Mouse (Mus musculus): ENCODE results near the gene Zfyve28. TPM values are rescaled to one million over a fixed set of nuclear protein-coding genes. Genes with fewer than 3 reads are reported as not detected.

Gene Zfyve28
- polyA plus RNA-seq, 1 experiment = 2.8 TPM

DNA sequence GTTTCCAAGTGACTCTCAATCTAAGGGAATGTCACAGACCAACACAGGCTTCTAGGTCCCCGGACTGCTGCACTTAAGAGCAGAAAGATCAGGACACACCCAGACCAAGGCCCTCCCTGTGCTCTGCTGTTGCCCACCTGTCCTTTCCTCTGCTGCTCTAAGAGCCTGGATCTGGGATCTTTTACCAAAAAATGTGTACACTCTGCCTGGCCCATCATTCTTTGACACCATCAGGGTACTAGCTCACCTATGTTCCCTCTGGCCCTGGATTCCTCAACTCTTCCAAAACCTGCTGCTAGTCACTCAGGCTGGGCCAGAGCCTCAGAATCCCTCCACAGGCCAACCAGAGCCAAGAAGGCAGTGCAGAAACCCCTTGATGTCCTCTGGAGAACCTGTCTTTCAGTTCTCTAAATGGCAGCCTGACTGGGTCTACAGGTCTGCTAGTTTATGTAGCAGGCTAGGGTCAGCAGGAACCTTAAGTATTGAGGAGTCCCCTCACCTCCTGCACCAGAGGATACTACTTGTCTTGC lies 103.1 kb downstream of the Zfyve28 start:
- H3K36me3 ChIP-seq (ENCODE audit: control insufficient read depth, insufficient read depth, low read length, poor library complexity, severe bottlenecking) = no peaks in the 10 kb centered on the region
- H3K9ac ChIP-seq (ENCODE audit: low read depth, poor library complexity, severe bottlenecking) = no peak overlapping the region
- no peaks in the 10 kb centered on the region for H3K27me3 ChIP-seq (ENCODE audit: control insufficient read depth, insufficient read depth, low read length, poor library complexity, severe bottlenecking)
- H3K4me3 ChIP-seq (ENCODE audit: low read depth, low read length) = no peak overlapping the region
- H3K4me1 ChIP-seq (ENCODE audit: control insufficient read depth, insufficient read depth, low read length) = no peaks in the 10 kb centered on the region
- no peaks in the 10 kb centered on the region for H3K9me3 ChIP-seq (replicated peaks; ENCODE audit: control insufficient read depth, insufficient read depth, low read length, poor library complexity, severe bottlenecking)
- no peak overlapping the region for H3K27ac ChIP-seq (ENCODE audit: insufficient read depth, low read length)
- TF ChIP-seq CTCF (IDR thresholded peaks at IDR 0.05; ENCODE audit: low read depth, low read length) = no peak
- TF ChIP-seq POLR2A (IDR thresholded peaks at IDR 0.05; ENCODE audit: insufficient read depth, low read length) = no peak
- no peak for TF ChIP-seq EP300 (IDR thresholded peaks at IDR 0.05; ENCODE audit: insufficient read depth, low read depth, low read length)

DNA sequence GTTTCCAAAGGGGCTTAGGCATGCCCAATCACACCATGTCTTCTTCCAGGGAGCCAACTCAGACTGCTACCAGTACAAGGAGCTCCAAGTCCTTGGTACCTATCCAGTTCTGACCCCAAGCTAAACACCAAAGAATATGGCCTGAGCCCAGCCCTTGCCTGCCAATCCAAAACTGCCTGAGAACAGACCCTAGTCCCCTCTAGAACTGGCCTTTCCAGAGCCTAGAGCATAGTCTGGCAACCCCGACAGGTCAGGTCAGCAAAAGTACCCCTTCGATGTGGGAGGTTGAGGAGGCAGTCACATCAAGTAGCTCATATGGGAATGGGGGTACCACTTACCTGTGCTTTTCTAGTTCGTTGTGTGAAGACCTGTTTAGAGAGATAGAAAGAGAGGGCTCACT lies 104.3 kb downstream of the Zfyve28 start:
- Histone ChIP-seq H3K4me3 (ENCODE audit: low read depth, low read length) (no peak overlapping the region), H3K4me1 (ENCODE audit: control insufficient read depth, insufficient read depth, low read length) (no peaks in the 10 kb centered on the region), H3K9ac (ENCODE audit: low read depth, poor library complexity, severe bottlenecking) (no peak overlapping the region), H3K27me3 (ENCODE audit: control insufficient read depth, insufficient read depth, low read length, poor library complexity, severe bottlenecking) (no peaks in the 10 kb centered on the region), H3K27ac (ENCODE audit: insufficient read depth, low read length) (no peak overlapping the region), H3K9me3 (replicated peaks; ENCODE audit: control insufficient read depth, insufficient read depth, low read length, poor library complexity, severe bottlenecking) (no peaks in the 10 kb centered on the region), H3K36me3 (ENCODE audit: control insufficient read depth, insufficient read depth, low read length, poor library complexity, severe bottlenecking) (no peaks in the 10 kb centered on the region)
- TF ChIP-seq CTCF (IDR thresholded peaks at IDR 0.05; ENCODE audit: low read depth, low read length) = no peak

DNA sequence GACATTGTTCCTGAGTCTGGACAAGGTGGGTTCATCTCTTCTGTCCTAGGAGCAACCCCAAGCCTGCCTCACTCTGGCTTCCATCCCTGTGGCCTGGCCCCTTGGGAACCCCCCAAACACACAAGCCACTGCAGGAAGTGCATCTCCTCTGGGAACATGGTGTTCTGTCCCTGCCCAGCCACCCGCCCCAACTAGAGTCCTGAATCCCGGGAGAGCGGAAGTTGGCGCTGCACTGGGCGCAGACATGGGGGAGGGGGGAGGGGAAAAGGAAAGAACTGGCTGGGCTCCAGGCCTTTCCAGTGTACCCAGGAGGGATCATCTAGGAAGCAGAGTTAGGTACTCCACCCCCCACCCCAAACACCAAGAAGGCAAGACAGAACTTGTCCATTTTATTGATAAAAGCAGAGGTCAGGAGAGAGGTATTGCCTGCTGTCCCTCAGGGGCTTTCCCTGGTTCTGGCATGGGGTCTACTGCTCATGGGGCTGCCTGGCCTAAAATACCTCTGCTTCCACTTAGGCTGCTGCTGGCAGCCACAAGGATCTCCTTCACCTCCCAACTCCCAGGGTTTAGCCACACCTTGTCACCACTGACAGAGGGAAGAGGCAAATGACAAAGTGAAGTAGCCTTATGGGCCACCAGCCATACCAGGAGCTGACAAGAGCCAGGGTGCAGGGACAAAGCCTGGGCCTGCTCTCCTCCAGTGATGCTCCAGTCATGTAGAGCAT lies 104.9 kb downstream of the Zfyve28 start:
- H3K9ac ChIP-seq (ENCODE audit: low read depth, poor library complexity, severe bottlenecking) = no peak overlapping the region
- no peaks in the 10 kb centered on the region for H3K4me1 ChIP-seq (ENCODE audit: control insufficient read depth, insufficient read depth, low read length)
- H3K36me3 ChIP-seq (ENCODE audit: control insufficient read depth, insufficient read depth, low read length, poor library complexity, severe bottlenecking) = no peaks in the 10 kb centered on the region
- no peak for TF ChIP-seq CTCF (IDR thresholded peaks at IDR 0.05; ENCODE audit: low read depth, low read length)
- no peak for TF ChIP-seq POLR2A (IDR thresholded peaks at IDR 0.05; ENCODE audit: insufficient read depth, low read length)
- no peak for TF ChIP-seq EP300 (IDR thresholded peaks at IDR 0.05; ENCODE audit: insufficient read depth, low read depth, low read length)
- no peaks in the 10 kb centered on the region for H3K27me3 ChIP-seq (ENCODE audit: control insufficient read depth, insufficient read depth, low read length, poor library complexity, severe bottlenecking)
- H3K4me3 ChIP-seq (ENCODE audit: low read depth, low read length) = no peak overlapping the region
- H3K9me3 ChIP-seq (replicated peaks; ENCODE audit: control insufficient read depth, insufficient read depth, low read length, poor library complexity, severe bottlenecking) = no peaks in the 10 kb centered on the region
- H3K27ac ChIP-seq (ENCODE audit: insufficient read depth, low read length) = no peak overlapping the region

DNA sequence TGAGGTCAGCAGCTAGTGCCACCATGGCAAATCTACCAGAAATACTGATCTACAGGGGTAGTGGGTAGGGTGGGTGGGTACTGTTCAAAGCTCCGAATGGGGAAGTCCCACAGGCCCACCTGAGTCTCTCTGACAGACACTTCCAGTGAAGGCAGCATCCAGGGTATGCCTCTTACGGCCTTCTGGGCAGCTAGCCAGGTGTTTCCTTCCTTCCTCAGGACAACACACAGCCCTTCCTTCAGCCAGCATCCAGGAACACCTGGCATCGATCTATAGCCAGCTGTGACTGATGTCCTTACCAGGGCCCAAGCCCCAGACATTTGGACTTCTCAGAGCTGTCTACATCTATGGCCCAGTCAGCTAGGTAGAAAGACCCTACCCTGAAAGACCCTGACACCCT lies 105.8 kb downstream of the Zfyve28 start:
- H3K36me3 ChIP-seq (ENCODE audit: control insufficient read depth, insufficient read depth, low read length, poor library complexity, severe bottlenecking) = no peaks in the 10 kb centered on the region
- no peaks in the 10 kb centered on the region for H3K4me1 ChIP-seq (ENCODE audit: control insufficient read depth, insufficient read depth, low read length)
- TF ChIP-seq POLR2A (IDR thresholded peaks at IDR 0.05; ENCODE audit: insufficient read depth, low read length) (no peak), EP300 (IDR thresholded peaks at IDR 0.05; ENCODE audit: insufficient read depth, low read depth, low read length) (no peak), CTCF (IDR thresholded peaks at IDR 0.05; ENCODE audit: low read depth, low read length) (no peak)
- H3K27me3 ChIP-seq (ENCODE audit: control insufficient read depth, insufficient read depth, low read length, poor library complexity, severe bottlenecking) = no peaks in the 10 kb centered on the region
- no peaks in the 10 kb centered on the region for H3K9me3 ChIP-seq (replicated peaks; ENCODE audit: control insufficient read depth, insufficient read depth, low read length, poor library complexity, severe bottlenecking)
- no peak overlapping the region for H3K27ac ChIP-seq (ENCODE audit: insufficient read depth, low read length)
- H3K9ac ChIP-seq (ENCODE audit: low read depth, poor library complexity, severe bottlenecking) = no peak overlapping the region
- no peak overlapping the region for H3K4me3 ChIP-seq (ENCODE audit: low read depth, low read length)

DNA sequence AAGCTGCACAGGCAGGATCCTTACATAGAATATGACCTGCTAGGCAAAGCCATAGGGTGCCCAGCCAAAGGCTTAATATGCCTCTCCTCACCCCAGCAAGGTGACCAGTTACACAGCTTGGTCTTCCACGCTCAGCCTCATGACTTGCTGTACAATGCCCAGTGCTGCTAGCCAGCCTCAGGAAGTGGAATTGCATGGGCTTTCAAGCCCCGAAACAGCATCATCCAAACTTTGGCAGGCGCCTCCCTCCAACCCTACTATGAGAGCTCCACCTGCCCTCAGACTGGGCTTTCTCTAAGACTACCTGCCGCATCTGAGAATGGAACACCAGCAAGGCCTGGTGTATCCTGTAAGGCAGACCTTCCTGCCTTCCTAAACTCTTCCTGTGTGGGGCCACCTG lies 110.4 kb downstream of the Zfyve28 start:
- H3K27ac ChIP-seq (ENCODE audit: insufficient read depth, low read length) = no peak overlapping the region
- no peak overlapping the region for H3K4me3 ChIP-seq (ENCODE audit: low read depth, low read length)
- no peak overlapping the region for H3K9ac ChIP-seq (ENCODE audit: low read depth, poor library complexity, severe bottlenecking)
- H3K4me1 ChIP-seq (ENCODE audit: control insufficient read depth, insufficient read depth, low read length) = no peaks in the 10 kb centered on the region
- no peaks in the 10 kb centered on the region for H3K36me3 ChIP-seq (ENCODE audit: control insufficient read depth, insufficient read depth, low read length, poor library complexity, severe bottlenecking)
- H3K9me3 ChIP-seq (replicated peaks; ENCODE audit: control insufficient read depth, insufficient read depth, low read length, poor library complexity, severe bottlenecking) = no peaks in the 10 kb centered on the region
- no peak for TF ChIP-seq POLR2A (IDR thresholded peaks at IDR 0.05; ENCODE audit: insufficient read depth, low read length)
- TF ChIP-seq EP300 (IDR thresholded peaks at IDR 0.05; ENCODE audit: insufficient read depth, low read depth, low read length) = no peak
- TF ChIP-seq CTCF (IDR thresholded peaks at IDR 0.05; ENCODE audit: low read depth, low read length) = no peak
- no peaks in the 10 kb centered on the region for H3K27me3 ChIP-seq (ENCODE audit: control insufficient read depth, insufficient read depth, low read length, poor library complexity, severe bottlenecking)

DNA sequence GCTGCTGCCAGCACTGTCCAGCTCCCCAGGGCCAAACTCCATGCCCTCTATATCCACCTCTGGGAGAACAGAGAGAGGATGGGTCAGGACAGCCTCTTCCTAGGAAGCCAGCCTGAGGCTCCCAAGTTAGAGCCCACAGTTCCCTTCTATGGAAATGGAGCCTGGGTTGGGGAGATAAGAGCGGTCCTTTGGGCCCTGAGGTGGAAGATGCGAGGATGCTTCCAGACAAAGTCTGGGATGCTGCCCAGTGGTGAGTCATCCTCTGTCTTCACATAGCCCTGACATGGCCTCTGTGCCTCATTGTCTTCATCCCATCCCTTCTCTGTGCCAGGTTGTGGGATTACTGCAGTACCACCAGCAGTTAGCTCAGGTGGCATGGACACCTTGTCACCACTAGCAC lies 111.2 kb downstream of the Zfyve28 start:
- H3K36me3 ChIP-seq (ENCODE audit: control insufficient read depth, insufficient read depth, low read length, poor library complexity, severe bottlenecking) = no peaks in the 10 kb centered on the region
- H3K27ac ChIP-seq (ENCODE audit: insufficient read depth, low read length) = no peak overlapping the region
- no peak for TF ChIP-seq CTCF (IDR thresholded peaks at IDR 0.05; ENCODE audit: low read depth, low read length)
- TF ChIP-seq EP300 (IDR thresholded peaks at IDR 0.05; ENCODE audit: insufficient read depth, low read depth, low read length) = no peak
- TF ChIP-seq POLR2A (IDR thresholded peaks at IDR 0.05; ENCODE audit: insufficient read depth, low read length) = no peak
- no peak overlapping the region for H3K4me3 ChIP-seq (ENCODE audit: low read depth, low read length)
- H3K9ac ChIP-seq (ENCODE audit: low read depth, poor library complexity, severe bottlenecking) = no peak overlapping the region
- H3K27me3 ChIP-seq (ENCODE audit: control insufficient read depth, insufficient read depth, low read length, poor library complexity, severe bottlenecking) = no peaks in the 10 kb centered on the region
- H3K4me1 ChIP-seq (ENCODE audit: control insufficient read depth, insufficient read depth, low read length) = no peaks in the 10 kb centered on the region
- H3K9me3 ChIP-seq (replicated peaks; ENCODE audit: control insufficient read depth, insufficient read depth, low read length, poor library complexity, severe bottlenecking) = no peaks in the 10 kb centered on the region
